ENCODE assay signal across 9 mouse cellular contexts in the genomic region with DNA sequence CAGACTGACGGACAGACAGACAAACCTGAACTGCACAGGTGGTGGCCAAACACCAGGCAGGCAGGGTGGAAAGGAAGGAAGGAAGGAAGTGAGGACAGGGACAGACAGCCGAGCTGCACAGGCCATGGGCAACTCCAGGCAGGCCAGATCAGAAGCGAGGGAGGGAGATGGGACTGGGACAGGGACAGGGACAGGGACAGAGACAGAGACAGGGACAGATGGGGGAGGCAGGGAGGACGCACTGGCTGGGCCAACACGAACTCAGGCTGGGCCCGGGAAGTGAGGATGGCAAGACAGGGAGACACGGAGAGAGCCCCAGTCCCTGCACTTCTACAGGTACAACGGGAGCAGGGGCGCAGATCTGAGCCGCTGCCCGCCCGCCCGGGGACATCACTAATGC.
DNase-seq lines count a peak whose midpoint lies in the region; ATAC-seq and TF ChIP-seq lines count a peak whose summit lies in the region.
"Had no signal": no experiment of that assay in that cellular context is flagged by ENCODE, and none has a peak within 500 bp of the region (broad histone marks: within the 10 kb centered on the region; RNA-seq: fewer than 3 reads in every experiment).

No protein-coding gene starts in this region.

- TF ChIP-seq POLR2A in limb, embryonic 14.5 days (IDR thresholded peaks at IDR 0.05; ENCODE audit: borderline replicate concordance, extremely low read depth, insufficient read depth, insufficient read length): no peak

- DNase-seq in cerebellum, adult 11-12 months: peak; percentile 75
- DNase-seq in cerebellum, postnatal 4 days (ENCODE audit: low spot score in 2 of 2): no peak
- DNase-seq in right cerebral cortex, adult 18-20 months: peak; percentile 0
- no peak for DNase-seq in right cerebral cortex, postnatal 36 days (ENCODE audit: low spot score in 2 of 2)
- no peak for DNase-seq in hindbrain, embryonic 10.5 days (ENCODE audit: low spot score)
- no peak for DNase-seq in limb, embryonic 14.5 days (ENCODE audit: low spot score)
- peak; percentile 9 for DNase-seq in right cerebral cortex, postnatal 14 days
- DNase-seq in T-cell, adult 2 months (ENCODE audit: low spot score): no peak

- no peak for ATAC-seq in limb, embryonic 14.5 days (ENCODE audit: low FRiP score, low read depth)

- no peaks in the 10 kb centered on the region for H3K4me1 ChIP-seq in hindbrain, embryonic 10.5 days (replicated peaks)
- H3K4me1 ChIP-seq in limb, embryonic 14.5 days (ENCODE audit: control insufficient read depth, insufficient read depth, low read length): no peaks in the 10 kb centered on the region

- H3K4me3 ChIP-seq in hindbrain, embryonic 10.5 days: peak overlapping the region; percentile 30
- peak overlapping the region; percentile 17; the same call in 1 of the 2 replicates for H3K4me3 ChIP-seq in limb, embryonic 14.5 days (replicated peaks; ENCODE audit: low read length)

- no peaks in the 10 kb centered on the region for H3K27me3 ChIP-seq in hindbrain, embryonic 10.5 days (ENCODE audit: insufficient read depth, poor library complexity, severe bottlenecking)
- H3K27me3 ChIP-seq in limb, embryonic 14.5 days (ENCODE audit: control insufficient read depth, insufficient read depth, low read length): no peaks in the 10 kb centered on the region

- no peaks in the 10 kb centered on the region for H3K36me3 ChIP-seq in hindbrain, embryonic 10.5 days
- no peaks in the 10 kb centered on the region for H3K36me3 ChIP-seq in limb, embryonic 14.5 days (ENCODE audit: control insufficient read depth, insufficient read depth, low read length)

- 86% methylated on average over 13 of the region's 13 CpGs for WGBS in hindbrain, embryonic 10.5 days
- 89% methylated on average over 11 of the region's 13 CpGs for WGBS in limb, embryonic 14.5 days

- peak overlapping the region; percentile 30 for H3K4me2 ChIP-seq in limb, embryonic 14.5 days (replicated peaks; ENCODE audit: low read depth, low read length, severe bottlenecking)

- H3K27ac ChIP-seq in hindbrain, embryonic 10.5 days: peak overlapping the region; percentile 79
- no peak overlapping the region for H3K27ac ChIP-seq in limb, embryonic 14.5 days (replicated peaks; ENCODE audit: low read depth, low read length)
- H3K27ac ChIP-seq: macrophage had no signal

- H3K9ac ChIP-seq in limb, embryonic 14.5 days (ENCODE audit: low read depth, low read length, severe bottlenecking): peak overlapping the region; percentile 43; the same call in 1 of the 2 replicates

- H3K9me3 ChIP-seq in hindbrain, embryonic 10.5 days: peaks cover 16% of the 10 kb centered on the region; the same call in 1 of the 2 replicates
- H3K9me3 ChIP-seq in limb, embryonic 14.5 days (ENCODE audit: control insufficient read depth, low read length): no peaks in the 10 kb centered on the region

Comparison
In these comparisons a context has a peak if more than half of its experiments do, and no peak if none do; other contexts are left out.
1. DNase-seq: peak in cerebellum, adult 11-12 months (single experiment), right cerebral cortex, adult 18-20 months (single experiment) and right cerebral cortex, postnatal 14 days (single experiment); none in cerebellum, postnatal 4 days (0 of 2), right cerebral cortex, postnatal 36 days (0 of 2), hindbrain, embryonic 10.5 days (single experiment), limb, embryonic 14.5 days (single experiment) and T-cell, adult 2 months (single experiment).